Mouse (Mus musculus): ENCODE results near the gene Afp.

Afp gene

DNA sequence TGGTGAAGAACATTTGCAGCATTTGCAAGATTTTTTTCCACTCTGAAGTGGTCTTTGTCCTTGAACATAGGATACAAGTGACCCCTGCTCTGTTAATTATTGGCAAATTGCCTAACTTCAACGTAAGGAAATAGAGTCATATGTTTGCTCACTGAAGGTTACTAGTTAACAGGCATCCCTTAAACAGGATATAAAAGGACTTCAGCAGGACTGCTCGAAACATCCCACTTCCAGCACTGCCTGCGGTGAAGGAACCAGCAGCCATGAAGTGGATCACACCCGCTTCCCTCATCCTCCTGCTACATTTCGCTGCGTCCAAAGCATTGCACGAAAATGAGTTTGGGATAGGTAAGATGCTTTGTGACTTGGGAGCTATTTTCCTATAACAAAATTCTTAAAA lies at the start of gene Afp:
Gene Afp (plus strand): TSS at position 220 of the 400 bp plus-strand sequence.
- no peak for DNase-seq (ENCODE audit: low spot score)

DNA sequence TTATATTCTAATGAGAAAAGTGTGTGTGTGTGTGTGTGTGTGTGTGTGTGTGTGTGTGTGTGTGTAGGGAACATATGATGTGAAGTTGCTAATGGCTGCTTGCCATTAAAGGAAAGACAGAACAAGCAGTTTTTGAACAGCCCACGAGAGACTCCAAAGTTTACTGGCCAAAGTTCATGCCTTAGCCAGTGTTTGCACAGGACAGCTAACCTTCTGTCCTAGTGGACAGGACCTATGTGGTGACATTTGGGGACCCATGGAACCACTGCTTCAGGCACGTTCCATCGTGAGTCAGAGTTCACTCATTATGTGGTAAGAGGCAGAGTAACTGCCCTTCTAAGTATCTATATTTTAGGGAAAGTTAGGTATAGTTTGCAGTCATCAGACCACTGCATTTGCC lies 43.0 kb upstream of the Afp start:
- no peak for DNase-seq (ENCODE audit: low spot score)

GRCm38 (mm10) chr5:90449961-90450360 lies 40.6 kb upstream of the Afp start:
- no peak for DNase-seq (ENCODE audit: low spot score)

- DNase-seq (ENCODE audit: low spot score) = no peak
Observed at GRCm38 (mm10) chr5:90452711-90453110, 37.8 kb upstream of the Afp start.

GRCm38 (mm10) chr5:90457241-90457640 lies 33.3 kb upstream of the Afp start:
- DNase-seq (ENCODE audit: low spot score) = no peak

GRCm38 (mm10) chr5:90458727-90459126 lies 31.8 kb upstream of the Afp start:
- no peak for DNase-seq (ENCODE audit: low spot score)

DNA sequence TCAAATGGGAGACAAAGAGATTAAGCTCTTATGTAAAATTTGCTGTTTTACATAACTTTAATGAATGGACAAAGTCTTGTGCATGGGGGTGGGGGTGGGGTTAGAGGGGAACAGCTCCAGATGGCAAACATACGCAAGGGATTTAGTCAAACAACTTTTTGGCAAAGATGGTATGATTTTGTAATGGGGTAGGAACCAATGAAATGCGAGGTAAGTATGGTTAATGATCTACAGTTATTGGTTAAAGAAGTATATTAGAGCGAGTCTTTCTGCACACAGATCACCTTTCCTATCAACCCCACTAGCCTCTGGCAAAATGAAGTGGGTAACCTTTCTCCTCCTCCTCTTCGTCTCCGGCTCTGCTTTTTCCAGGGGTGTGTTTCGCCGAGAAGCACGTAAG lies 29.9 kb upstream of the Afp start, which contains the start of gene Alb:
Gene Alb (plus strand): TSS at position 279 of the 400 bp plus-strand sequence.
- no peak for DNase-seq (ENCODE audit: low spot score)

DNA sequence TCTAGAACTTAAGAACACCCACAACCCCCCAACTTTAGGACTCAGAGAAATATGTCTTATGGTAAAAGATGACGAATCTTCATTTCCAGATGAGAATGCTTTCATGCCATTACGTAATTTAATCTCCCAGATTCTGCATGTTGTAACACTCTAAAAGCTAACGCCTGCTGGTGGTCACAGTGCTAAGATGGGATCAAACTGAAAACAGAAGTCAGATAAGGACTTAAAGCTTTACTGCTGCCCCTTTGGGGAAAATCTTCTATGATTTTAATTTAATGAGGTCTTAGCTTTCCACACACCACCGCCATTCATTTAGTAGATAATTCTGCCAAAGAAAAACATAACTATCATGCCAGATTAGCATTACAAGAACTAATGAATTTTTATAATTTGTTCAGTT lies 23.7 kb upstream of the Afp start:
- no peak for DNase-seq (ENCODE audit: low spot score)

DNA sequence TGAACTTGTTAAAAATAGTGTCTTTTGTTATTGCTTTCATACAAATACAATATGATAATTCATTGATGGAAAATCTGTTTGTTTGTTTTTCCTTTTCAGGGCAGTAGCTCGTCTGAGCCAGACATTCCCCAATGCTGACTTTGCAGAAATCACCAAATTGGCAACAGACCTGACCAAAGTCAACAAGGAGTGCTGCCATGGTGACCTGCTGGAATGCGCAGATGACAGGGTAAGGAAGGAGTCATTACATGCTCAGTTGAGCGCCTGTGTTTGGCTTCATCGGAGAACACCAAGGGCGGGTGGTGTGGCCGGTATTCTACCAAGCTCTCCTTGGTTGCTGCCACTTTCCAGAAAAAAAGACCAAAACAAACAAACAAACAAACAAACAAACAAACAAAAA lies 23.3 kb upstream of the Afp start:
- no peak for DNase-seq (ENCODE audit: low spot score)

- DNase-seq (ENCODE audit: low spot score) = no peak
Observed at GRCm38 (mm10) chr5:90470836-90471235, 19.7 kb upstream of the Afp start.

DNA sequence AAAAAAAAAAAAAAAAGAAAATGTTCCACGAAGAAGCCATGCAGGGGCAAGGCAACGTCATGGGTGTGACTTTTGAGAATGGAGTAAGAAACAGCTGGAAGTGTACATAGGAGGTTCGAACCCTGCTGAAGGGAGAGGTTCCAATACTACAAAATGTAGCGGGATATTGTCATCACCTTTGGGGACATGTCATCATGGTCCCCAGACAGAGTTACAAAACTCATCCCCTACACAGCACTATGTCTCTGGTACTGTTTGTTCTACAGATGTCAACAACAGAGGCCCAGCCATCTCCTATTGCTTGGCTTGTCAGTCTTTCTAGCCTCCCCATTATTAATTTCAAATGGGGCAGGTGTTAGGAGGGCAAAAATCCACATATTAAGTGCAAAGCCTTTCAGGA lies 16.6 kb upstream of the Afp start:
- DNase-seq (ENCODE audit: low spot score) = no peak

DNA sequence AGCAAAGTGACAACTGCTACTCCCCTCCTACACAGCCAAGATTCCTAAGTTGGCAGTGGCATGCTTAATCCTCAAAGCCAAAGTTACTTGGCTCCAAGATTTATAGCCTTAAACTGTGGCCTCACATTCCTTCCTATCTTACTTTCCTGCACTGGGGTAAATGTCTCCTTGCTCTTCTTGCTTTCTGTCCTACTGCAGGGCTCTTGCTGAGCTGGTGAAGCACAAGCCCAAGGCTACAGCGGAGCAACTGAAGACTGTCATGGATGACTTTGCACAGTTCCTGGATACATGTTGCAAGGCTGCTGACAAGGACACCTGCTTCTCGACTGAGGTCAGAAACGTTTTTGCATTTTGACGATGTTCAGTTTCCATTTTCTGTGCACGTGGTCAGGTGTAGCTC lies 16.2 kb upstream of the Afp start:
- no peak for DNase-seq (ENCODE audit: low spot score)

GRCm38 (mm10) chr5:90476741-90477140 lies 13.8 kb upstream of the Afp start:
- DNase-seq (ENCODE audit: low spot score) = no peak

DNA sequence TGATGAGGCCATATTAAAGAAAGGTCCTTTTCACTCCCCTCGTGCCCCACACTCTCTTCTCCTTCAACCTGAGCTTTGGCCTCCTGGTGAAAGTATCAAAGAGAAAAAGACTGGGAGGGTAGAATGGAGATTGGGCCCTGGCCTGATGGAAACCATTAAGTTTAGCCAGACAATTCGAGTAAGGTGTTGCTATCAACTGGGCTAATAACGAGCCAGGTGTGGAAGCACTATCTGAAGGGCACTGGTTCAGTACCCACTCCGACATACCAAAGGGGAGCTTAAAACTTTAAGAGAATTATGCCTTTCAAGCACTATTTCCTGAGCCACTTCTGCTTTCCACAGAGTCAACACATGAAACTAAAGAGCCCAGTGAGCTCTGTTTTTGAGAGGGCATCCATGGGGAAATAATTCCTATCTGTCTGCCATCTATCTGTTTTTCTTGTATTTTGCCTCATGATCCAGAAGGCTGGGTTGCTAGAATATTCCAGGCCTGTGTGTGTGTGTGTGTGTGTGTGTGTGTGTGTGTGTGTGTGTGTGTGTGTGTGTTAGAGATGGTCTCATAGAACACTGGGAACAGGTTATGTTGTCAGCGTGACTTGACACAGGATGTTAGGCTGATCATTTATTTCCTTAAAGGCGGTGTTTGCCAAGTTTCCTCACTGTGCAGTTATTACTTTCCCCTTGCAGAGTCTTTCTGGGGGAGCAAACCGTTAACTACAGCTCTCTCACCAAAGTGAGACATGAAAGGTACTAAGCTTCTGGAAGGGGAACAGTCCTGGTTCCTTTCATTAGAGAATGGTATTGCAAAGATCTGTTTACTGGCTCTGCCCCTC lies 13.0 kb upstream of the Afp start:
- DNase-seq (ENCODE audit: low spot score) = no peak

- DNase-seq (ENCODE audit: low spot score) = no peak
Observed at GRCm38 (mm10) chr5:90478886-90479285, 11.7 kb upstream of the Afp start.

DNA sequence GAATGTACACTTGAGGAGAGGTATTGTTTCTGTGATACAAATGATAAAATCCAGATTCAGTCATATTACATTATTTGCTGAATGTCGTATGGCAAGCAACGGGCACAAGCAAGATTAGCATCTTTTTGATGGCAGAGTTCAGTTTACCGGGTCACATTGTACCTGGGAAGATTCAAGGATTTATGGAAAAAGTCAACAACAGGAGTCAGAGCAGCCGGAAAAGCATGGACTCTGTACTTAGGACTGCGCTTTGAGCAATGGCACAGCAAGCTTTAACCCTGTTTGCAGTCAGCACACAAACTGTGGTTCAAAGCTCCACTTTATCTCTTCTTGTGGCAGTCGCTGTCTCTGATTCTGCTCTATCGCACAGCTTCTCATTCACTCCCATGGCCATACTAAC lies 4.9 kb upstream of the Afp start:
- DNase-seq (ENCODE audit: low spot score) = no peak

- no peak for DNase-seq (ENCODE audit: low spot score)
Observed at GRCm38 (mm10) chr5:90488323-90488722, 2.2 kb upstream of the Afp start.

DNA sequence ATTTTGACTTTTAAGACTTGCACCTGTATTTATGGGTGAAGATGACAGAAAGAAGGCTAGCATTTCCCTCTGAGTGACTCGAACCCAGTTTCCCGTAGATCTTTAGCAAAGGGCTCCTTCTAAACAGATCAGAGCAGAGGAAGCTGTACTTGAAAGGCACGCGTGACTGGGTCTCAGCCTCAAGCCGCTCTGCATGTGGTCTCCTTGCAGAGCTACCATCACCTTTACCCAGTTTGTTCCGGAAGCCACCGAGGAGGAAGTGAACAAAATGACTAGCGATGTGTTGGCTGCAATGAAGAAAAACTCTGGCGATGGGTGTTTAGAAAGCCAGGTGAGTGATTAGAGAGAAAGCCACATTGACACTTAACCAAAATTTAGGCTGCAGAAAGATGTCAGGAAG lies 1.9 kb downstream of the Afp start:
- DNase-seq (ENCODE audit: low spot score) = no peak

- DNase-seq (ENCODE audit: low spot score) = no peak
Observed at GRCm38 (mm10) chr5:90494308-90494707, 3.8 kb downstream of the Afp start.

- no peak for DNase-seq (ENCODE audit: low spot score)
Observed at GRCm38 (mm10) chr5:90499509-90499908, 9.0 kb downstream of the Afp start.

- peak; percentile 43 for DNase-seq (ENCODE audit: low spot score)
Observed at GRCm38 (mm10) chr5:90500714-90501113, 10.2 kb downstream of the Afp start.

- DNase-seq (ENCODE audit: low spot score) = no peak
Observed at GRCm38 (mm10) chr5:90501752-90502151, 11.2 kb downstream of the Afp start.

DNA sequence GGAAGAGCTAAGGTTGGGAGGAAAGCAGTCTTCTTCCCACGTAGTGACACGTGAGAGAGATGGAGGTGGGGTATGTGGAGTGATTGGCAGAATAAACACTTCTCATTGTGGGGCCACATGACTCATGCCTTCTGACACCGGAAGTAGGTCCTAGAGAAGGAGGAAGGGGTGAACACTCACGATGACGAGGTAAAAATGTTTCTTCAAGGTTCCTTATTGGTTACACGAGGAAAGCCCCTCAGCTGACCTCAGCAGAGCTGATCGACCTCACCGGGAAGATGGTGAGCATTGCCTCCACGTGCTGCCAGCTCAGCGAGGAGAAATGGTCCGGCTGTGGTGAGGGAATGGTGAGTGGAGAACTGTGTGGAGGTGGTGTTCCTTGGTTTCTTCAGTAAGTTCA lies 14.2 kb downstream of the Afp start:
- no peak for DNase-seq (ENCODE audit: low spot score)

DNA sequence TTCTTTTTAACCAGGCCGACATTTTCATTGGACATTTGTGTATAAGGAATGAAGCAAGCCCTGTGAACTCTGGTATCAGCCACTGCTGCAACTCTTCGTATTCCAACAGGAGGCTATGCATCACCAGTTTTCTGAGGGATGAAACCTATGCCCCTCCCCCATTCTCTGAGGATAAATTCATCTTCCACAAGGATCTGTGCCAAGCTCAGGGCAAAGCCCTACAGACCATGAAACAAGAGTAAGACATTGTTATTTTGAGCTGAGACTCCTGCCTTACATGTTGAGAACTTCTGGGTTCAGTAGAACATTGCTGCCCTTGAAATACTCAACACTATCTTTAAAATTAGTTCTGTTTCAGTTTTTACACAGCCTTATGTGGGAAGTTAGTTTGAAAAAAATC lies 16.0 kb downstream of the Afp start:
- DNase-seq (ENCODE audit: low spot score) = no peak
